Mouse (Mus musculus): ENCODE data around the gene Cblc. TPM values are rescaled to one million over a fixed set of nuclear protein-coding genes. Genes with fewer than 3 reads are reported as not detected.
A peak's percentile ranks its signal among the peaks of the same experiment; 100 is the strongest.

The Cblc gene
- polyA plus RNA-seq, 1 experiment, result not detected

- TF ChIP-seq POLR2A (IDR thresholded peaks at IDR 0.05; ENCODE audit: low read depth, low read length), result no peak
- no peak for TF ChIP-seq CTCF (IDR thresholded peaks at IDR 0.05; ENCODE audit: borderline replicate concordance, insufficient read depth, low read length)
- H3K4me3 ChIP-seq (ENCODE audit: insufficient read depth, low read length), result no peak overlapping the region
- H3K27ac ChIP-seq (ENCODE audit: insufficient read depth, low read length), result no peak overlapping the region
- H3K4me1 ChIP-seq (ENCODE audit: control insufficient read depth, insufficient read depth, low read length), result peaks cover 14% of the 10 kb centered on the region
Measured at GRCm38 (mm10) chr7:19820347-19821048, 23.9 kb upstream of the Cblc start.

DNA sequence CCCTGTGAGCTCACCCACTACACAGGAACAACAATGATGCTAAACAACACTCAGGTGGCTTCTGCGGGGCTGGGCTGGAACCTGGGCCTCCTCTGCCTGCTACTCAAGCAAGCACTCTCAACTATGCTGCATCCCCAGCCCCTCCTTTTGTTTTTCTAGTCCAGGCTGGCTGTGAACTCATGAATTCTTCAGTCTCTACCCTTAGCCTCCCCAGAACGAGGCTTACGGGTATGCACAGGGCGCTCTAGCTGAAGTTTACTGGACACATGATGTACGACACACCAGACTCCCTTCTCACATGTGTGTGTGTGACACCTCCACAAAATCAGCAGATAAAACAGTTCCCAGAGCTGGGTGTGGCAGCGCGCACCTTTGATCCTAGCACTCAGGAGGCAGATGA lies 22.3 kb upstream of the Cblc start:
- H3K27ac ChIP-seq (ENCODE audit: insufficient read depth, low read length), result peak overlapping the region; percentile 93
- no peak for TF ChIP-seq CTCF (IDR thresholded peaks at IDR 0.05; ENCODE audit: borderline replicate concordance, insufficient read depth, low read length)
- no peak overlapping the region for H3K4me3 ChIP-seq (ENCODE audit: insufficient read depth, low read length)
- H3K4me1 ChIP-seq (ENCODE audit: control insufficient read depth, insufficient read depth, low read length), result peaks cover 10% of the 10 kb centered on the region

DNA sequence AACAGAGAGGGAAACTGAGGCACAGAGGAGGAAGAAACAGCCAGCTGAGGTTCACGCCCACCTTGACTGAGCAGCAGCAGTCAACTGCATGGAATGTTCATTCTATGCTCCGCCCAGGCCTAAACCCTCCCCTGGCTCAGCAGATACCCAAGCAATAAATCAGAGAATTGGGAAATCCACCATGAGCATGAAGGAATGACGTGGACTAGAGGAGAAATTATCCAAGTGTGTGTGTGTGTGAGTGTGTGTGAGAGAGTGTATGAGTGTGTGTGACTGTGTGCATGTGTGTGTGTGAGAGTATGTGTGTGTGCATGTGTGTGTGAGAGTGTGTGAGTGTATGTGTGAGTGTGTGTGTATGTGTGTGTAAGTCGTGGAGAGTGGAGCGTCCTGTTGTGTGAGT lies 21.8 kb upstream of the Cblc start:
- Histone ChIP-seq H3K4me3 (ENCODE audit: insufficient read depth, low read length) (no peak overlapping the region), H3K4me1 (ENCODE audit: control insufficient read depth, insufficient read depth, low read length) (peaks cover 6% of the 10 kb centered on the region), H3K27ac (ENCODE audit: insufficient read depth, low read length) (peak overlapping the region; percentile 93)
- TF ChIP-seq CTCF (IDR thresholded peaks at IDR 0.05; ENCODE audit: borderline replicate concordance, insufficient read depth, low read length), result no peak
- TF ChIP-seq POLR2A (IDR thresholded peaks at IDR 0.05; ENCODE audit: low read depth, low read length), result peak; percentile 68

GRCm38 (mm10) chr7:19817382-19818105 lies 20.9 kb upstream of the Cblc start:
- Histone ChIP-seq H3K4me1 (ENCODE audit: control insufficient read depth, insufficient read depth, low read length) (peaks cover 7% of the 10 kb centered on the region), H3K27ac (ENCODE audit: insufficient read depth, low read length) (peak overlapping the region; percentile 93), H3K4me3 (ENCODE audit: insufficient read depth, low read length) (peak overlapping the region; percentile 41)
- TF ChIP-seq CTCF (IDR thresholded peaks at IDR 0.05; ENCODE audit: borderline replicate concordance, insufficient read depth, low read length), result no peak
- TF ChIP-seq POLR2A (IDR thresholded peaks at IDR 0.05; ENCODE audit: low read depth, low read length), result peak; percentile 62

DNA sequence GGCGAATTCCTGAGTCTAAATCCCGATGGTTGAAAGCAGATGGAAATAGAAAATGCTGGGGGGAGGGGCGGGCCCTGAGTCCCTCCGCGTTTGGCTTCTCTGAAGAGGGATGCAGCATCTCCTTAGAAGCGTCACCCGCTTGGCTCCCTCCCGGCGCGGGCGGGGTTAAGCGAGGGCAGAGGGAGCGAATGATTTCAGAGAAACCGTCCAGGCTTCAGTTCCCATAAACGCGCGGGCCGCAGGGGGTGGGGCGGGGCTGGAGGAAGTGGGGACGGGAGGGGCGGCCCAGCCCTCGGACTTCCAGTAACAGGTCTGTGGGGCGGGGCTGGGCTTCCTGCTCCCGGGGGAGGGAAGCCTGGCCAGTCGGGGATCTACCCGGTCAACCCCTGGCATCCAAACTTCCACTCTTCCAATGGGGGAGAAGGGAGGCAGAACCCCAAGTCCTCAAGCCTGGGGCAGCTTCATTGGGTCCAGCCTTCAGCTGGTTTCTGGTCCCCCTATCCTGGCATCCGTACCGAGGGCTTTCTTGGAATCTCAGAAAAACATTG lies 19.7 kb upstream of the Cblc start:
- TF ChIP-seq CTCF (IDR thresholded peaks at IDR 0.05; ENCODE audit: borderline replicate concordance, insufficient read depth, low read length), result no peak
- TF ChIP-seq POLR2A (IDR thresholded peaks at IDR 0.05; ENCODE audit: low read depth, low read length), result peak; percentile 75
- Histone ChIP-seq H3K27ac (ENCODE audit: insufficient read depth, low read length) (peak overlapping the region; percentile 97), H3K4me1 (ENCODE audit: control insufficient read depth, insufficient read depth, low read length) (peaks cover 7% of the 10 kb centered on the region), H3K4me3 (ENCODE audit: insufficient read depth, low read length) (peak overlapping the region; percentile 41)

DNA sequence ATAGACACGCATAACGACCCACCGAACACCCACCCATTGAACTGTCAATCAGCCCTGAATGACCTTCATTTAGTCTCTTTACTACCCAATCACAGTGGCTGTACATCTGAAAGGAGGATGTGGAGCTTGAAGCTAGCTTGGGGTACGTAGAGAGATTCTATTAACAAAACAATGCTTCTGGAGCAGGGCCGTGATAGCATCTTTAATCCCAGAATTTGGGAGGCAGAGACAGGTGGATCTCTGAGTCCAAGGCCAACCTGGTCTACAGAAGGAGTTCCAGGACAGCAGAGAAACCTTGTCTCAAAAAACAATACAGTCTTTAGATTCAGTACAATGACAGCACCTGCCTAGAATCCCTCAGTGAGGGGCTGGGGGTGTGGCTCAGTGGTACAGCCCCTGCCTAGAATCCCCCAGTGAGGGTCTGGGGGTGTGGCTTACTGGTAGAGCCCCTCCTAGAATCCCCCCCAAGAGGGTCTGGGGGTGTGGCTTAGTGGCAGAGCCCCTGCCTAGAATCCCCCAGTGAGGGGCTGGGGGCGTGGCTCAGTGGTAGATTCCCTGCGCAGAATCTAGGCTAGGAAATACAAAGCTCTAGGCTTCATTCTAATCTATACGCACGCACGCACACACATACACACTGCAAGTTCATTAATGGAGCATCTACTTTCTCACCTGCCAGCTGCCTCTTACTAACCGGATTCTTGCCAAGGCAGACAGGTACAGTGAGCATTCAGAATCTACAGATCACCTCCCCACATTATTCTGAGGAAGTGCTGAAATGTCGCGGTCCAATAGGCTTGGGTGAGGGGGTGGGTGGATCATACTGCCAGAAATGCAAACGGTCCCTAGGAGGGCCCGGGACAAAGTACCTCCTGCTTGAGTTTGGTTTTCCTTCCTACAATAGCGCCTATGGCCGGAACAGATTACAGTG lies 19.0 kb upstream of the Cblc start:
- Histone ChIP-seq H3K4me1 (ENCODE audit: control insufficient read depth, insufficient read depth, low read length) (peaks cover 7% of the 10 kb centered on the region), H3K4me3 (ENCODE audit: insufficient read depth, low read length) (peak overlapping the region; percentile 27), H3K27ac (ENCODE audit: insufficient read depth, low read length) (peak overlapping the region; percentile 97)
- TF ChIP-seq POLR2A (IDR thresholded peaks at IDR 0.05; ENCODE audit: low read depth, low read length) (no peak; the same call in 1 of the 2 replicates), CTCF (IDR thresholded peaks at IDR 0.05; ENCODE audit: borderline replicate concordance, insufficient read depth, low read length) (no peak)

DNA sequence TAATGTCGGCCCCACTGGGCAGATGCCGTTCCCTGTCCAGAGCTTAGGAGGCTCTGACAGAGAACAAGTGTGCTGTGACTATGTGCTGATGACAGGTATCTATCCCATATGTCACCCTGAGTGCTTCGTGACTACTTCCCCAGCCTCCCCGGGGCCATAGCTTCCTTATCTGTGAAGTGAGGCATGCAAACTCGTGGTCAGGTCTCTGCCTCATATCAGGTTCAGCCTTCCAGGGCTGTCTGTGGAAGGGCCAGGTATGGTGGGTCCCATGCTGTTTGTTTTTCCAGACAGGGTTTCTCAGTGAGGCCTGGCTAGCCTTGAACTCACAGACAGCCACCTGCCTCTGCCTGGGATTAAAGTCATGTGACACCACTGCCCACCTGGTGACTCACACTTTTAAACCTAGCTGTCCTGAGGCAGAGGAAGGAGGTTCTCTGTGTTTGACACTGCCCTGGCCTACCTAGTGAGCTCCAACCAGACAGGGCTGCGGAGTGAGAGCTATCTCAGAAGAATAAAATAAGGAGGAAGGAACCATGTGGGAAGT lies 17.0 kb upstream of the Cblc start:
- H3K4me3 ChIP-seq (ENCODE audit: insufficient read depth, low read length), result no peak overlapping the region
- TF ChIP-seq CTCF (IDR thresholded peaks at IDR 0.05; ENCODE audit: borderline replicate concordance, insufficient read depth, low read length), result no peak
- TF ChIP-seq POLR2A (IDR thresholded peaks at IDR 0.05; ENCODE audit: low read depth, low read length), result no peak
- peaks cover 4% of the 10 kb centered on the region for H3K4me1 ChIP-seq (ENCODE audit: control insufficient read depth, insufficient read depth, low read length)
- H3K27ac ChIP-seq (ENCODE audit: insufficient read depth, low read length), result no peak overlapping the region

GRCm38 (mm10) chr7:19813161-19813560 lies 16.6 kb upstream of the Cblc start:
- H3K27ac ChIP-seq (ENCODE audit: insufficient read depth, low read length), result no peak overlapping the region
- H3K4me1 ChIP-seq (ENCODE audit: control insufficient read depth, insufficient read depth, low read length), result 0 out of 2 replicates have a peak, but pooled peaks cover 2% of the 10 kb centered on the region
- H3K4me3 ChIP-seq (ENCODE audit: insufficient read depth, low read length), result no peak overlapping the region
- TF ChIP-seq CTCF (IDR thresholded peaks at IDR 0.05; ENCODE audit: borderline replicate concordance, insufficient read depth, low read length), result no peak
- TF ChIP-seq POLR2A (IDR thresholded peaks at IDR 0.05; ENCODE audit: low read depth, low read length), result no peak

GRCm38 (mm10) chr7:19811114-19811513 lies 14.5 kb upstream of the Cblc start:
- Histone ChIP-seq H3K27ac (ENCODE audit: insufficient read depth, low read length) (no peak overlapping the region), H3K4me1 (ENCODE audit: control insufficient read depth, insufficient read depth, low read length) (0 out of 2 replicates have a peak, but pooled peaks cover 2% of the 10 kb centered on the region), H3K4me3 (ENCODE audit: insufficient read depth, low read length) (no peak overlapping the region)
- TF ChIP-seq POLR2A (IDR thresholded peaks at IDR 0.05; ENCODE audit: low read depth, low read length) (no peak), CTCF (IDR thresholded peaks at IDR 0.05; ENCODE audit: borderline replicate concordance, insufficient read depth, low read length) (no peak)

All from embryonic fibroblast, embryonic 13.5 days (primary cell).